Mouse (Mus musculus) CH12.LX (cell line): ENCODE measurements around the gene Tbc1d22a. TPM values are rescaled to one million over a fixed set of nuclear protein-coding genes. Genes with fewer than 3 reads are reported as not detected.

Experiments
- DNase-seq: peaks from one replicate; pipeline ENCODE4 v3.0.0-alpha.2; 2013; ENCODE audit errors: extremely low read depth
- H3K27ac ChIP-seq: 2 replicates; pipeline ENCODE4 v1.5.1; 2012; ENCODE audit warnings: low read depth, mild to moderate bottlenecking, control low read depth, moderate library complexity; ENCODE audit not compliant: insufficient read depth
- H3K27me3 ChIP-seq: replicated peaks from 2 replicates; pipeline ENCODE3; 2012; ENCODE audit warnings: inconsistent platforms
- H3K36me3 ChIP-seq, 2 experiments: replicated peaks in 1 of 2; 2 replicates each; pipeline versions ENCODE3 to v1.6.1; 2012; ENCODE audit warnings: inconsistent platforms in 1 of 2, low read length in 1 of 2, mild to moderate bottlenecking in 1 of 2, mixed read lengths in 1 of 2, moderate library complexity in 1 of 2; ENCODE audit not compliant: control insufficient read depth in 1 of 2, insufficient read depth in 1 of 2
- H3K4me1 ChIP-seq, 2 experiments: 2 replicates each; pipeline ENCODE4 v1.6.1; 2012; ENCODE audit warnings: inconsistent platforms in 1 of 2, moderate library complexity in 1 of 2; ENCODE audit not compliant: insufficient read depth in 2 of 2, control insufficient read depth in 1 of 2
- H3K4me2 ChIP-seq: 2 replicates; pipeline ENCODE4 v1.6.1; 2012; ENCODE audit warnings: low read depth, mild to moderate bottlenecking, control low read depth; ENCODE audit not compliant: poor library complexity, insufficient read depth, severe bottlenecking
- H3K4me3 ChIP-seq, 3 experiments: fragments of 150-350 bp in 1 of 3; sonication (generic) in 1 of 3; replicated peaks in 1 of 3; 2 replicates each; pipeline versions ENCODE3 to v1.5.1; 2011 to 2012; ENCODE audit warnings: low read depth in 2 of 3, low read length in 2 of 3, mild to moderate bottlenecking in 2 of 3, moderate library complexity in 2 of 3, control low read depth in 1 of 3, improper control_type of control experiment in 1 of 3, inconsistent platforms in 1 of 3, mixed read lengths in 1 of 3; ENCODE audit not compliant: poor library complexity in 1 of 3
- H3K79me2 ChIP-seq: replicated peaks from 2 replicates; pipeline ENCODE4 v1.6.1; 2012; ENCODE audit warnings: mild to moderate bottlenecking, moderate library complexity; ENCODE audit not compliant: control insufficient read depth, poor library complexity, insufficient read depth, severe bottlenecking; ENCODE audit errors: extremely low read depth
- H3K9ac ChIP-seq: 2 replicates; pipeline ENCODE4 v1.6.1; 2012; ENCODE audit warnings: low read depth, mild to moderate bottlenecking, control low read depth, moderate library complexity; ENCODE audit not compliant: insufficient read depth
- H3K9me3 ChIP-seq: replicated peaks from 2 replicates; pipeline ENCODE3; 2012; ENCODE audit warnings: low read length, inconsistent platforms, mixed read lengths
- BHLHE40 ChIP-seq: IDR thresholded peaks from 2 replicates; pipeline ENCODE4 v1.6.1; 2011; ENCODE audit warnings: mild to moderate bottlenecking, low read depth, low read length, improper control_type of control experiment
- CHD1 ChIP-seq: IDR thresholded peaks from 2 replicates; pipeline ENCODE4 v1.6.1; 2012; ENCODE audit warnings: low read depth, low read length, improper control_type of control experiment, inconsistent platforms
- E2F4 ChIP-seq: IDR thresholded peaks from 2 replicates; pipeline ENCODE4 v1.6.1; 2011; ENCODE audit warnings: low read depth, low read length, improper control_type of control experiment; ENCODE audit not compliant: insufficient replicate concordance
- ELF1 ChIP-seq: IDR thresholded peaks from 2 replicates; pipeline ENCODE4 v1.6.1; 2014; ENCODE audit warnings: low read depth, mild to moderate bottlenecking, inconsistent platforms, low read length, improper control_type of control experiment
- EP300 ChIP-seq: IDR thresholded peaks from 2 replicates; pipeline ENCODE4 v1.6.1; 2011; ENCODE audit warnings: low read length, improper control_type of control experiment
- ETS1 ChIP-seq: conservative IDR thresholded peaks from 2 replicates; pipeline ENCODE4 v1.6.1; 2012; ENCODE audit warnings: low read depth, mild to moderate bottlenecking, inconsistent platforms, low read length, improper control_type of control experiment, moderate library complexity
- GABPA ChIP-seq: IDR thresholded peaks from 2 replicates; pipeline ENCODE4 v1.6.1; 2012; ENCODE audit warnings: low read depth, low read length, improper control_type of control experiment, inconsistent platforms; ENCODE audit not compliant: insufficient replicate concordance
- HCFC1 ChIP-seq: IDR thresholded peaks from 2 replicates; pipeline ENCODE4 v1.6.1; 2012; ENCODE audit warnings: low read depth, mild to moderate bottlenecking, inconsistent platforms, low read length, improper control_type of control experiment
- JUN ChIP-seq: IDR thresholded peaks from 2 replicates; pipeline ENCODE4 v1.6.1; 2011; ENCODE audit warnings: low read depth, mild to moderate bottlenecking, low read length, improper control_type of control experiment, moderate library complexity; ENCODE audit not compliant: insufficient read depth
- JUND ChIP-seq: conservative IDR thresholded peaks from 2 replicates; pipeline ENCODE4 v1.6.1; 2011; ENCODE audit warnings: low read depth, low read length, improper control_type of control experiment
- KAT2A ChIP-seq: IDR thresholded peaks from 2 replicates; pipeline ENCODE4 v1.6.1; 2012; ENCODE audit warnings: low read length, improper control_type of control experiment, inconsistent platforms; ENCODE audit not compliant: insufficient replicate concordance
- MAFK ChIP-seq: IDR thresholded peaks from 2 replicates; pipeline ENCODE4 v1.6.1; 2011; ENCODE audit warnings: low read length, improper control_type of control experiment; ENCODE audit not compliant: insufficient replicate concordance
- MAX ChIP-seq: IDR thresholded peaks from 2 replicates; pipeline ENCODE4 v1.6.1; 2011; ENCODE audit warnings: low read length, improper control_type of control experiment
- MAZ ChIP-seq: IDR thresholded peaks from 2 replicates; pipeline ENCODE4 v1.6.1; 2012; ENCODE audit warnings: low read depth, mild to moderate bottlenecking, inconsistent platforms, low read length, improper control_type of control experiment, moderate library complexity
- MEF2A ChIP-seq: IDR thresholded peaks from 2 replicates; pipeline ENCODE4 v1.6.1; 2014; ENCODE audit warnings: low read depth, mild to moderate bottlenecking, inconsistent platforms, low read length, improper control_type of control experiment, borderline replicate concordance
- MYC ChIP-seq: IDR thresholded peaks from 2 replicates; pipeline ENCODE4 v1.6.1; 2011; ENCODE audit warnings: low read depth, mild to moderate bottlenecking, improper control_type of control experiment, low read length
- NELFE ChIP-seq: IDR thresholded peaks from 2 replicates; pipeline ENCODE4 v1.6.1; 2011; ENCODE audit warnings: low read depth, low read length, improper control_type of control experiment
- PAX5 ChIP-seq: IDR thresholded peaks from 2 replicates; pipeline ENCODE4 v1.6.1; 2012; ENCODE audit warnings: low read length, inconsistent platforms, mixed read lengths
- RAD21 ChIP-seq: IDR thresholded peaks from 2 replicates; pipeline ENCODE4 v1.6.1; 2011; ENCODE audit warnings: low read depth, mild to moderate bottlenecking, low read length, improper control_type of control experiment, moderate library complexity
- SIN3A ChIP-seq: IDR thresholded peaks from 2 replicates; pipeline ENCODE4 v1.6.1; 2012; ENCODE audit warnings: low read length, improper control_type of control experiment, inconsistent platforms
- TBP ChIP-seq: conservative IDR thresholded peaks from 2 replicates; pipeline ENCODE4 v1.6.1; 2011; ENCODE audit warnings: low read depth, low read length, improper control_type of control experiment
- UBTF ChIP-seq: IDR thresholded peaks from 2 replicates; pipeline ENCODE4 v1.6.1; 2012; ENCODE audit warnings: low read depth, mild to moderate bottlenecking, inconsistent platforms, low read length, improper control_type of control experiment, moderate library complexity
- USF1 ChIP-seq: IDR thresholded peaks from 2 replicates; pipeline ENCODE4 v1.6.1; 2014; ENCODE audit warnings: low read depth, mild to moderate bottlenecking, inconsistent platforms, low read length, improper control_type of control experiment
- USF2 ChIP-seq: conservative IDR thresholded peaks from 2 replicates; pipeline ENCODE4 v1.6.1; 2011; ENCODE audit warnings: low read depth, low read length, improper control_type of control experiment
- ZNF384 ChIP-seq: IDR thresholded peaks from 2 replicates; pipeline ENCODE4 v1.6.1; 2012; ENCODE audit warnings: low read depth, low read length, improper control_type of control experiment, inconsistent platforms
- dilution Hi-C: fragments of 300-500 bp; cut with MboI; formaldehyde crosslinking; loops from 2 replicates; pipeline ENCODE4 v1.14.3; 2020; ENCODE audit warnings: low sequenced_read_pairs; ENCODE audit not compliant: extremely low pct_unique_long_range_greater_than_20kb, extremely low pct_ligation_motif_present
- in situ Hi-C: fragments of 300-500 bp; cut with MboI; formaldehyde crosslinking; loops from 3 replicates; pipeline ENCODE4 v1.14.3; 2019; ENCODE audit warnings: low sequenced_read_pairs, low pct_ligation_motif_present, low pct_unique_long_range_greater_than_20kb, mixed read lengths
- polyA plus RNA-seq: library from polyadenylated mRNA; unstranded; fragments of >175 nt; gene quantifications from 2 replicates; pipeline ENCODE4 v1.2.1, GENCODE M21; 2012; ENCODE audit warnings: low read depth; ENCODE audit not compliant: insufficient read length
- total RNA-seq, 2 experiments: library from RNA; depleted of rRNA; stranded (reverse); fragments of 300-350 nt in 1 of 2; fragments of >200 nt in 1 of 2; gene quantifications; 2 replicates each; pipeline ENCODE4 v1.2.3; 2012 to 2014

Gene Tbc1d22a
- total and polyA plus RNA-seq, 3 experiments = 17.6 to 20.2 (median 19.4) TPM

GRCm38 (mm10) chr15:86496646-86497045, 282.4 kb downstream of the Tbc1d22a start:
- peaks cover 3 to 5% of the 10 kb centered on the region in 2 experiments; a peak in 2 of 4 replicates for H3K4me1 ChIP-seq
- no peaks in the 10 kb centered on the region for H3K27me3 ChIP-seq
- in situ Hi-C loops = no loop called here
- H3K79me2 ChIP-seq = no peaks in the 10 kb centered on the region
- dilution Hi-C loops = no loop called here
- H3K4me3 ChIP-seq = no peak overlapping the region
- H3K9ac ChIP-seq = no peak overlapping the region
- H3K9me3 ChIP-seq = no peaks in the 10 kb centered on the region
- H3K4me2 ChIP-seq = no peak overlapping the region
- TF ChIP-seq MAFK = no peak
- no peak for TF ChIP-seq USF1
- no peak for TF ChIP-seq TBP
- TF ChIP-seq EP300 = no peak
- TF ChIP-seq GABPA = no peak
- TF ChIP-seq SIN3A = no peak
- no peak for TF ChIP-seq KAT2A
- no peak for TF ChIP-seq MAZ
- no peak for TF ChIP-seq ZNF384
- H3K36me3 ChIP-seq = peaks cover 0 to 28% of the 10 kb centered on the region in 2 experiments
- no peak for DNase-seq
- H3K27ac ChIP-seq = no peak overlapping the region

DNA sequence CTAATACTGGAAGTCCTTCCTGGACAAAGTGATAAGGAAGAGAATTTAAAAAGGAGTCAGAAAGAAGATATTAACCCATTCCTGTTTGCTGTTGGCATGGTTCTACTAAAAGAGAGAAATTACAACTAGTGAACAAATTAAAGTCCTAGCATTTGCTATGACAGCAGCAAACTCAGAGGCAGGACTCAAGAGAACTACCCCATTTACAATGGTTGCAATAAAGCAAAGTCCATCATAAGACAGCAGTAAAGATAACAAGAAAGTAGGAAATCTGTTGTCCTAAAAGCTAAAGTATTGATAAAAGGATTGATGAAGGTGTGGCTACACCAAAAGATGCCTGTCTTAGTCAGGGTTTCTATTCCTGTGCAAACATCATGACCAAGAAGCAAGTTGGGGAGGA, 286.3 kb downstream of the Tbc1d22a start:
- Histone ChIP-seq H3K4me1 (peaks cover 3 to 5% of the 10 kb centered on the region in 2 experiments; a peak in 2 of 4 replicates), H3K27ac (no peak overlapping the region), H3K4me3 (no peak overlapping the region), H3K36me3 (peaks cover 0 to 17% of the 10 kb centered on the region in 2 experiments), H3K27me3 (no peaks in the 10 kb centered on the region), H3K79me2 (no peaks in the 10 kb centered on the region), H3K4me2 (no peak overlapping the region), H3K9me3 (no peaks in the 10 kb centered on the region), H3K9ac (no peak overlapping the region)
- dilution Hi-C loops (no loop called here), in situ Hi-C loops (no loop called here)
- TF ChIP-seq USF2 (no peak), MAZ (no peak), BHLHE40 (no peak), TBP (no peak), MAX (no peak), ZNF384 (no peak), UBTF (no peak), JUN (no peak), CHD1 (no peak), NELFE (no peak), MYC (no peak), E2F4 (no peak), RAD21 (no peak), ELF1 (no peak), PAX5 (no peak), GABPA (no peak), MEF2A (no peak), HCFC1 (no peak), ETS1 (no peak), JUND (no peak)
- no peak for DNase-seq
